Mouse (Mus musculus): ENCODE results near the gene Nrxn1. TPM values are rescaled to one million over a fixed set of nuclear protein-coding genes. Genes with fewer than 3 reads are reported as not detected.
"Not testable (repeated sequence)": the region's sequence is repeated elsewhere in the genome, so short reads cannot be mapped to it uniquely, and the experiment has no call there.

The Nrxn1 gene
- total RNA-seq, 1 experiment from 2014 or later: 0.47 TPM

GRCm38 (mm10) chr17:90503999-90504398, 588.9 kb downstream of the Nrxn1 start:
- not testable (repeated sequence) for ATAC-seq (ENCODE audit: extremely low read depth, insufficient number of reproducible peaks, low FRiP score, poor library complexity, severe bottlenecking)

- no peak for ATAC-seq (ENCODE audit: extremely low read depth, insufficient number of reproducible peaks, low FRiP score, poor library complexity, severe bottlenecking)
Measured at GRCm38 (mm10) chr17:90501023-90501675, 591.7 kb downstream of the Nrxn1 start.

GRCm38 (mm10) chr17:90479531-90480250, 613.2 kb downstream of the Nrxn1 start:
- no peak for ATAC-seq (ENCODE audit: extremely low read depth, insufficient number of reproducible peaks, low FRiP score, poor library complexity, severe bottlenecking)

- ATAC-seq (ENCODE audit: extremely low read depth, insufficient number of reproducible peaks, low FRiP score, poor library complexity, severe bottlenecking): no peak
Measured at GRCm38 (mm10) chr17:90456748-90457147, 636.1 kb downstream of the Nrxn1 start.

GRCm38 (mm10) chr17:90455904-90456303, 637.0 kb downstream of the Nrxn1 start:
- ATAC-seq (ENCODE audit: extremely low read depth, insufficient number of reproducible peaks, low FRiP score, poor library complexity, severe bottlenecking): 0 out of 2 replicates have a peak, but pooled peaks have one; percentile 6

- no peak for ATAC-seq (ENCODE audit: extremely low read depth, insufficient number of reproducible peaks, low FRiP score, poor library complexity, severe bottlenecking)
Measured at GRCm38 (mm10) chr17:90455409-90455775, 637.5 kb downstream of the Nrxn1 start.

GRCm38 (mm10) chr17:90454738-90455408, 638.0 kb downstream of the Nrxn1 start:
- ATAC-seq (ENCODE audit: extremely low read depth, insufficient number of reproducible peaks, low FRiP score, poor library complexity, severe bottlenecking): no peak

- ATAC-seq (ENCODE audit: extremely low read depth, insufficient number of reproducible peaks, low FRiP score, poor library complexity, severe bottlenecking): no peak
Measured at GRCm38 (mm10) chr17:90454356-90454737, 638.5 kb downstream of the Nrxn1 start.

- no peak for ATAC-seq (ENCODE audit: extremely low read depth, insufficient number of reproducible peaks, low FRiP score, poor library complexity, severe bottlenecking)
Measured at GRCm38 (mm10) chr17:90453280-90453679, 639.6 kb downstream of the Nrxn1 start.

GRCm38 (mm10) chr17:90452770-90453169, 640.1 kb downstream of the Nrxn1 start:
- no peak for ATAC-seq (ENCODE audit: extremely low read depth, insufficient number of reproducible peaks, low FRiP score, poor library complexity, severe bottlenecking)

- ATAC-seq (ENCODE audit: extremely low read depth, insufficient number of reproducible peaks, low FRiP score, poor library complexity, severe bottlenecking): no peak
Measured at GRCm38 (mm10) chr17:90451384-90451783, 641.5 kb downstream of the Nrxn1 start.

- ATAC-seq (ENCODE audit: extremely low read depth, insufficient number of reproducible peaks, low FRiP score, poor library complexity, severe bottlenecking): no peak
Measured at GRCm38 (mm10) chr17:90443067-90443466, 649.8 kb downstream of the Nrxn1 start.

- no peak for ATAC-seq (ENCODE audit: extremely low read depth, insufficient number of reproducible peaks, low FRiP score, poor library complexity, severe bottlenecking)
Measured at GRCm38 (mm10) chr17:90435836-90436235, 657.0 kb downstream of the Nrxn1 start.

GRCm38 (mm10) chr17:90435371-90435770, 657.5 kb downstream of the Nrxn1 start:
- ATAC-seq (ENCODE audit: extremely low read depth, insufficient number of reproducible peaks, low FRiP score, poor library complexity, severe bottlenecking): no peak

GRCm38 (mm10) chr17:90430211-90430610, 662.7 kb downstream of the Nrxn1 start:
- no peak for ATAC-seq (ENCODE audit: extremely low read depth, insufficient number of reproducible peaks, low FRiP score, poor library complexity, severe bottlenecking)

- no peak for ATAC-seq (ENCODE audit: extremely low read depth, insufficient number of reproducible peaks, low FRiP score, poor library complexity, severe bottlenecking)
Measured at GRCm38 (mm10) chr17:90425974-90426373, 666.9 kb downstream of the Nrxn1 start.

- ATAC-seq (ENCODE audit: extremely low read depth, insufficient number of reproducible peaks, low FRiP score, poor library complexity, severe bottlenecking): no peak
Measured at GRCm38 (mm10) chr17:90422591-90422990, 670.3 kb downstream of the Nrxn1 start.

GRCm38 (mm10) chr17:90420757-90421156, 672.1 kb downstream of the Nrxn1 start:
- no peak for ATAC-seq (ENCODE audit: extremely low read depth, insufficient number of reproducible peaks, low FRiP score, poor library complexity, severe bottlenecking)

- no peak for ATAC-seq (ENCODE audit: extremely low read depth, insufficient number of reproducible peaks, low FRiP score, poor library complexity, severe bottlenecking)
Measured at GRCm38 (mm10) chr17:90419615-90420014, 673.3 kb downstream of the Nrxn1 start.

- no peak for ATAC-seq (ENCODE audit: extremely low read depth, insufficient number of reproducible peaks, low FRiP score, poor library complexity, severe bottlenecking)
Measured at GRCm38 (mm10) chr17:90396357-90396756, 696.5 kb downstream of the Nrxn1 start.

Data from neutrophil, adult 5-6 weeks (primary cell).